Mouse (Mus musculus): Measurements from ENCODE around the gene Haao. TPM values are rescaled to one million over a fixed set of nuclear protein-coding genes. Genes with fewer than 3 reads are reported as not detected.

Haao gene
- polyA plus RNA-seq, 1 experiment from 2014 or later, result 0.38 TPM

DNA sequence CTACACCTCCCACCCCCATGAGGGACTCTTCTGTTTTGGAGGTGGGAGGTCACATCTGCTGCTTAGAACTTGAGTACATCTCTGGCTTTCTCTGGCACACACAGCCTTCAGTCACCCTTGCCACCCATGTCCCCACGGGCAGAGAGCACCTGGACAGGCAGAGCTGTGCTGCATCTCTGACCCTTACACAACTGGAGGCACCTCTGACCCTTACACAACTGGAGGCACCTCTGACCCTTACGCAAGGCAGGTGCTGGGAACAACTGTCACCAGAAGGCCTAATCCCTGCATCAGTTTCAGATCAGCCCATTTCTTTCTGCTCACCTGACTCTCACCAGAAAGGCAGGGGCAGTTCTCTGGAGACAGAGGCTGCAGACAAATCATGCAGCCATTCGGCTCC lies 11.7 kb downstream of the Haao start:
- Histone ChIP-seq H3K27me3 (replicated peaks; ENCODE audit: control insufficient read depth, insufficient read depth, low read length) (no peaks in the 10 kb centered on the region), H3K27ac (ENCODE audit: low read depth) (no peak overlapping the region), H3K9ac (ENCODE audit: low read length) (no peak overlapping the region), H3K4me1 (replicated peaks; ENCODE audit: control insufficient read depth, insufficient read depth, low read length) (no peaks in the 10 kb centered on the region), H3K4me2 (ENCODE audit: low read length) (no peak overlapping the region), H3K36me3 (ENCODE audit: control insufficient read depth, insufficient read depth, low read length) (no peaks in the 10 kb centered on the region), H3K4me3 (ENCODE audit: low read depth, low read length) (no peak overlapping the region), H3K9me3 (ENCODE audit: control insufficient read depth, low read length) (no peaks in the 10 kb centered on the region)
- no peak for DNase-seq (ENCODE audit: low spot score)
- 78% methylated on average over 3 of the region's 3 CpGs for WGBS
- ATAC-seq (replicated peaks; ENCODE audit: low FRiP score, low TSS enrichment, low read depth), result no peak

- 66% methylated on average over 4 of the region's 4 CpGs for WGBS
- ATAC-seq (replicated peaks; ENCODE audit: low FRiP score, low TSS enrichment, low read depth), result no peak
- H3K9me3 ChIP-seq (ENCODE audit: control insufficient read depth, low read length), result no peaks in the 10 kb centered on the region
Measured at GRCm38 (mm10) chr17:83834120-83834519, 13.6 kb downstream of the Haao start.

GRCm38 (mm10) chr17:83830616-83831292 lies 17.0 kb downstream of the Haao start:
- WGBS, result 98% methylated on average over 4 of the region's 4 CpGs
- no peaks in the 10 kb centered on the region for H3K4me1 ChIP-seq (replicated peaks; ENCODE audit: control insufficient read depth, insufficient read depth, low read length)
- H3K4me3 ChIP-seq (ENCODE audit: low read depth, low read length), result no peak overlapping the region
- no peak for DNase-seq (ENCODE audit: low spot score)
- H3K4me2 ChIP-seq (ENCODE audit: low read length), result no peak overlapping the region
- no peaks in the 10 kb centered on the region for H3K36me3 ChIP-seq (ENCODE audit: control insufficient read depth, insufficient read depth, low read length)
- no peak for ATAC-seq (replicated peaks; ENCODE audit: low FRiP score, low TSS enrichment, low read depth)
- no peaks in the 10 kb centered on the region for H3K9me3 ChIP-seq (ENCODE audit: control insufficient read depth, low read length)
- no peak overlapping the region for H3K27ac ChIP-seq (ENCODE audit: low read depth)
- H3K27me3 ChIP-seq (replicated peaks; ENCODE audit: control insufficient read depth, insufficient read depth, low read length), result no peaks in the 10 kb centered on the region
- no peak overlapping the region for H3K9ac ChIP-seq (ENCODE audit: low read length)

More at GRCm38 (mm10) chr17:83834120-83834519, 13.6 kb downstream of the Haao start:
- Histone ChIP-seq H3K4me2 (ENCODE audit: low read length) (no peak overlapping the region), H3K4me3 (ENCODE audit: low read depth, low read length) (no peak overlapping the region), H3K4me1 (replicated peaks; ENCODE audit: control insufficient read depth, insufficient read depth, low read length) (no peaks in the 10 kb centered on the region), H3K36me3 (ENCODE audit: control insufficient read depth, insufficient read depth, low read length) (no peaks in the 10 kb centered on the region), H3K27me3 (replicated peaks; ENCODE audit: control insufficient read depth, insufficient read depth, low read length) (no peaks in the 10 kb centered on the region), H3K9ac (ENCODE audit: low read length) (no peak overlapping the region), H3K27ac (ENCODE audit: low read depth) (no peak overlapping the region)
- no peak for DNase-seq (ENCODE audit: low spot score)

GRCm38 (mm10) chr17:83829356-83829755 lies 18.4 kb downstream of the Haao start:
- H3K9ac ChIP-seq (ENCODE audit: low read length), result no peak overlapping the region
- H3K4me1 ChIP-seq (replicated peaks; ENCODE audit: control insufficient read depth, insufficient read depth, low read length), result no peaks in the 10 kb centered on the region
- WGBS, result 62% methylated on average over 3 of the region's 3 CpGs
- no peak overlapping the region for H3K27ac ChIP-seq (ENCODE audit: low read depth)
- H3K4me3 ChIP-seq (ENCODE audit: low read depth, low read length), result no peak overlapping the region
- no peaks in the 10 kb centered on the region for H3K27me3 ChIP-seq (replicated peaks; ENCODE audit: control insufficient read depth, insufficient read depth, low read length)
- H3K4me2 ChIP-seq (ENCODE audit: low read length), result no peak overlapping the region
- ATAC-seq (replicated peaks; ENCODE audit: low FRiP score, low TSS enrichment, low read depth) (no peak), DNase-seq (ENCODE audit: low spot score) (no peak)
- H3K36me3 ChIP-seq (ENCODE audit: control insufficient read depth, insufficient read depth, low read length), result no peaks in the 10 kb centered on the region
- no peaks in the 10 kb centered on the region for H3K9me3 ChIP-seq (ENCODE audit: control insufficient read depth, low read length)

DNA sequence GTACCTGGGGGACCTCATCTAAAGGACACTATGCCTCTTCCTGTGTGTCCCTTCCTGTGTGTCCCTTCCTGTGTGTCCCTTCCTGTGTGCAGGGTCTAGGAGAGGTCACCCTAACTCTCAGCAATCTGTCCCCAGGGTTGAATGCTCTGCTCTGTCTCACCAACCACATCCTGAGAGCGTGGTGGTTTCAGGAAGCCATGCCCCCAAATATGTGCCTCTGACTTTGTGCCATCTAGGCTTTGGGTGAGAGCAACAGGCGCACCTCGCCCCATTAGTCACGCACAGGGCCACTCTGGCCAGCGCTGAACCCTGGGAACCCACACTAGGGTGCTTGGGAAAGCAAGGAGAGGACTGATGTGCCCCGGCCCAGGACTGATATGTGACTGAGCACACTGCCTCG lies 23.9 kb downstream of the Haao start:
- no peak overlapping the region for H3K9ac ChIP-seq (ENCODE audit: low read length)
- H3K9me3 ChIP-seq (ENCODE audit: control insufficient read depth, low read length), result no peaks in the 10 kb centered on the region
- H3K4me3 ChIP-seq (ENCODE audit: low read depth, low read length), result no peak overlapping the region
- no peak for ATAC-seq (replicated peaks; ENCODE audit: low FRiP score, low TSS enrichment, low read depth)
- H3K27me3 ChIP-seq (replicated peaks; ENCODE audit: control insufficient read depth, insufficient read depth, low read length), result no peaks in the 10 kb centered on the region
- H3K4me2 ChIP-seq (ENCODE audit: low read length), result no peak overlapping the region
- no peak for DNase-seq (ENCODE audit: low spot score)
- WGBS, result 88% methylated on average over 7 of the region's 7 CpGs
- no peak overlapping the region for H3K27ac ChIP-seq (ENCODE audit: low read depth)
- no peaks in the 10 kb centered on the region for H3K36me3 ChIP-seq (ENCODE audit: control insufficient read depth, insufficient read depth, low read length)
- H3K4me1 ChIP-seq (replicated peaks; ENCODE audit: control insufficient read depth, insufficient read depth, low read length), result no peaks in the 10 kb centered on the region

DNA sequence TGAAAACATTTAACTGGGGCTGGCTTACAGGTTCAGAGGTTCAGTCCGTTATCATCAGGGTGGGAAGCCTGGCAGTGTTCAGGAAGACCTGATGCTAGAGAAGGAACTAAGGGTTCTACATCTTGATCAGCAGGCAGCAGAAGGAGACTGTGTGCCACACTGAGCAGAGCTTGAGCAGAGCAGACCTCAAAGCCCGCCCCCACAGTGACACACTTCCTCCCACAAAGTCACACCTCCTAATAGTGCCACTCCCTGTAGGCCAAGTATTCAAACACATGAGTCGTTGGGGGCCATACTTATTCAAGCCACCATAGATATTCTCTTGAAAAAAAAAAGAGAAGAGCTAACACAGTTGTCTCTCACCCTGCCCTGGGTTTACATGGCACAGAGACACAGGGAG lies 25.9 kb downstream of the Haao start:
- DNase-seq (ENCODE audit: low spot score) (no peak), ATAC-seq (replicated peaks; ENCODE audit: low FRiP score, low TSS enrichment, low read depth) (no peak)
- Histone ChIP-seq H3K27me3 (replicated peaks; ENCODE audit: control insufficient read depth, insufficient read depth, low read length) (no peaks in the 10 kb centered on the region), H3K9me3 (ENCODE audit: control insufficient read depth, low read length) (no peaks in the 10 kb centered on the region), H3K4me1 (replicated peaks; ENCODE audit: control insufficient read depth, insufficient read depth, low read length) (no peaks in the 10 kb centered on the region), H3K9ac (ENCODE audit: low read length) (no peak overlapping the region), H3K36me3 (ENCODE audit: control insufficient read depth, insufficient read depth, low read length) (no peaks in the 10 kb centered on the region), H3K27ac (ENCODE audit: low read depth) (no peak overlapping the region), H3K4me2 (ENCODE audit: low read length) (no peak overlapping the region), H3K4me3 (ENCODE audit: low read depth, low read length) (no peak overlapping the region)
- WGBS, result 92% methylated on average over 3 of the region's 3 CpGs

GRCm38 (mm10) chr17:83820701-83821100 lies 27.1 kb downstream of the Haao start:
- Histone ChIP-seq H3K4me2 (ENCODE audit: low read length) (no peak overlapping the region), H3K9me3 (ENCODE audit: control insufficient read depth, low read length) (no peaks in the 10 kb centered on the region), H3K27ac (ENCODE audit: low read depth) (no peak overlapping the region), H3K4me1 (replicated peaks; ENCODE audit: control insufficient read depth, insufficient read depth, low read length) (no peaks in the 10 kb centered on the region), H3K36me3 (ENCODE audit: control insufficient read depth, insufficient read depth, low read length) (no peaks in the 10 kb centered on the region), H3K27me3 (replicated peaks; ENCODE audit: control insufficient read depth, insufficient read depth, low read length) (no peaks in the 10 kb centered on the region), H3K9ac (ENCODE audit: low read length) (no peak overlapping the region), H3K4me3 (ENCODE audit: low read depth, low read length) (no peak overlapping the region)
- no peak for DNase-seq (ENCODE audit: low spot score)
- WGBS, result 85% methylated on average over 5 of the region's 5 CpGs
- ATAC-seq (replicated peaks; ENCODE audit: low FRiP score, low TSS enrichment, low read depth), result no peak

DNA sequence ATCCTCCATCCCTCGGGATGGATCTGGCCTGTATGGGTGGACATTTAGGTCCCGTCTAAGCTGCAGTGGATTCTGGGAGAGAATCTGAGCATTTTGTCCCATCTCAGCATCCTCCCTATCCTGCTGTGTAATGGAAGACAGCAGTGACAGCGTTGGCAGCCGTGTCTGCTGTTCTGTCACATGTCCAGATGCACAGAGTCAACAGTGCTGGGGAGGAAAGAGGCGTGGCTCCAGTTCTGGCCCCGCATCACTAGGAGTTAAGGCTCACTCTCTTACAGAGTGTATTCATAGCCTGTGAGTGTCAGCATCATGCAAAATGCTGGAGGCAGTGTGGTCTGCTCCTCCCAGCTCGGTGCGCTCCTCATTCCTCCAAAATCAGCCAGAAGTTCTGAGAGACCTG lies 28.3 kb downstream of the Haao start:
- Histone ChIP-seq H3K27me3 (replicated peaks; ENCODE audit: control insufficient read depth, insufficient read depth, low read length) (no peaks in the 10 kb centered on the region), H3K4me1 (replicated peaks; ENCODE audit: control insufficient read depth, insufficient read depth, low read length) (no peaks in the 10 kb centered on the region), H3K9me3 (ENCODE audit: control insufficient read depth, low read length) (no peaks in the 10 kb centered on the region), H3K9ac (ENCODE audit: low read length) (no peak overlapping the region), H3K4me3 (ENCODE audit: low read depth, low read length) (no peak overlapping the region), H3K4me2 (ENCODE audit: low read length) (no peak overlapping the region), H3K27ac (ENCODE audit: low read depth) (no peak overlapping the region), H3K36me3 (ENCODE audit: control insufficient read depth, insufficient read depth, low read length) (no peaks in the 10 kb centered on the region)
- no peak for DNase-seq (ENCODE audit: low spot score)
- WGBS, result 65% methylated on average over 8 of the region's 8 CpGs
- no peak for ATAC-seq (replicated peaks; ENCODE audit: low FRiP score, low TSS enrichment, low read depth)

DNA sequence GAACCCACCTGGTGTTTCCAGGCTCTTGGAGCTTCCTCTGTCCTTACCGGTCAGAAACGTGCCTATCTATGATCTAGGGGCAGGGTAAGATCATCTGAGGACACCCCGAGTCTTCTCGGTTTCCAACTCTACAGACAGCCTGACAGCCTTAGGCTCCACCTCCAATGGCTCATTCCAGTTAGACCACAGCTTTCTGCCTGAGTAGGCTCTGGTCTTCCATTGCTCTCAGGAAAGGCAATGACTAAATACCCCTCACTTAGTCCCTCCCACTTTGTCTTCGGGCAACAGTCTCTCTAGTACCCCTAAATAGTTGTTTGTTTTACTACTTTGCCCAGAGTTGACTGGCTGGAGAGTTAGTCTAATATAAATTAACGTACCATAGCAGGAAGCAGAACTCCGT lies 30.8 kb downstream of the Haao start:
- no peak overlapping the region for H3K4me3 ChIP-seq (ENCODE audit: low read depth, low read length)
- no peaks in the 10 kb centered on the region for H3K4me1 ChIP-seq (replicated peaks; ENCODE audit: control insufficient read depth, insufficient read depth, low read length)
- no peak overlapping the region for H3K4me2 ChIP-seq (ENCODE audit: low read length)
- WGBS, result 77% methylated on average over 7 of the region's 7 CpGs
- no peak overlapping the region for H3K27ac ChIP-seq (ENCODE audit: low read depth)
- H3K27me3 ChIP-seq (replicated peaks; ENCODE audit: control insufficient read depth, insufficient read depth, low read length), result no peaks in the 10 kb centered on the region
- ATAC-seq (replicated peaks; ENCODE audit: low FRiP score, low TSS enrichment, low read depth) (no peak), DNase-seq (ENCODE audit: low spot score) (no peak)
- no peak overlapping the region for H3K9ac ChIP-seq (ENCODE audit: low read length)
- H3K9me3 ChIP-seq (ENCODE audit: control insufficient read depth, low read length), result no peaks in the 10 kb centered on the region
- no peaks in the 10 kb centered on the region for H3K36me3 ChIP-seq (ENCODE audit: control insufficient read depth, insufficient read depth, low read length)

Measured in intestine, embryonic 14.5 days (tissue).